8 mouse cellular contexts compared by ENCODE assay signal in genomic region chr7:19269721-19270441, GRCm38 (mm10). TPM values are rescaled to one million over a fixed set of nuclear protein-coding genes. Genes with fewer than 3 reads are reported as not detected.
DNase-seq lines count a peak whose midpoint lies in the region; ATAC-seq and TF ChIP-seq lines count a peak whose summit lies in the region.

No protein-coding gene starts in this region.

- peak; percentile 10 for ATAC-seq in granulocyte monocyte progenitor cell, adult 5-6 weeks (replicated peaks; ENCODE audit: poor library complexity, severe bottlenecking)
- peak; percentile 43 for ATAC-seq in intestine, embryonic 16.5 days
- peak; percentile 20 for ATAC-seq in liver, postnatal 0 days
- no peak for ATAC-seq in neural tube, embryonic 15.5 days (ENCODE audit: low FRiP score)

- no peaks in the 10 kb centered on the region for H3K36me3 ChIP-seq in intestine, embryonic 16.5 days (ENCODE audit: control insufficient read depth, insufficient read depth, low read length)
- H3K36me3 ChIP-seq in liver, postnatal 0 days (replicated peaks; ENCODE audit: insufficient read depth, low read length) = peaks cover 3% of the 10 kb centered on the region
- H3K36me3 ChIP-seq in neural tube, embryonic 15.5 days = peaks cover 7% of the 10 kb centered on the region; the same call in 1 of the 2 replicates

- peaks cover 42% of the 10 kb centered on the region for H3K4me1 ChIP-seq in intestine, embryonic 16.5 days (ENCODE audit: control insufficient read depth, insufficient read depth, low read length)
- peaks cover 45% of the 10 kb centered on the region for H3K4me1 ChIP-seq in liver, postnatal 0 days (ENCODE audit: insufficient read depth)
- peaks cover 51% of the 10 kb centered on the region for H3K4me1 ChIP-seq in neural tube, embryonic 15.5 days

- no peak for TF ChIP-seq CTCF in liver, postnatal 0 days (IDR thresholded peaks at IDR 0.05; ENCODE audit: low read depth)

- no peak for TF ChIP-seq EP300 in liver, postnatal 0 days (IDR thresholded peaks at IDR 0.05; ENCODE audit: low read depth)

- H3K4me2 ChIP-seq in intestine, embryonic 16.5 days (ENCODE audit: low read depth, low read length) = peak overlapping the region; percentile 81
- H3K4me2 ChIP-seq in liver, postnatal 0 days (ENCODE audit: low read depth, low read length) = peak overlapping the region; percentile 99
- H3K4me2 ChIP-seq in neural tube, embryonic 15.5 days = peak overlapping the region; percentile 96

- peak overlapping the region; percentile 98 for H3K27ac ChIP-seq in intestine, embryonic 16.5 days (ENCODE audit: low read length)
- peak overlapping the region; percentile 94 for H3K27ac ChIP-seq in liver, postnatal 0 days (ENCODE audit: low read depth)
- peak overlapping the region; percentile 77 for H3K27ac ChIP-seq in neural tube, embryonic 15.5 days (replicated peaks)

- H3K9me3 ChIP-seq in intestine, embryonic 16.5 days (ENCODE audit: control insufficient read depth, low read length) = no peaks in the 10 kb centered on the region
- H3K9me3 ChIP-seq in liver, postnatal 0 days (ENCODE audit: low read length) = no peaks in the 10 kb centered on the region
- H3K9me3 ChIP-seq in neural tube, embryonic 15.5 days (replicated peaks) = no peaks in the 10 kb centered on the region

- peak overlapping the region; percentile 91 for H3K4me3 ChIP-seq in intestine, embryonic 16.5 days (ENCODE audit: low read length)
- peak overlapping the region; percentile 96 for H3K4me3 ChIP-seq in liver, postnatal 0 days (ENCODE audit: low read depth, low read length)
- peak overlapping the region; percentile 96 for H3K4me3 ChIP-seq in neural tube, embryonic 15.5 days (replicated peaks)

- peak; percentile 54 for DNase-seq in gastrocnemius, adult 18-20 months (ENCODE audit: low spot score)
- DNase-seq in gastrocnemius, adult 8-10 months (ENCODE audit: low spot score in 2 of 2) = no peak
- peak; percentile 72 to 81 for DNase-seq in adrenal gland, postnatal 36 days
- DNase-seq in liver, postnatal 0 days = peak; percentile 77
- DNase-seq in layer of hippocampus, adult 11-12 months (ENCODE audit: low spot score) = no peak

- WGBS in intestine, embryonic 16.5 days = under 1% methylated on average over 16 of the region's 19 CpGs
- 9% methylated on average over 19 of the region's 19 CpGs for WGBS in liver, postnatal 0 days (ENCODE audit: insufficient replicate concordance)
- WGBS in neural tube, embryonic 15.5 days = 2% methylated on average over 18 of the region's 19 CpGs

- no peaks in the 10 kb centered on the region for H3K27me3 ChIP-seq in intestine, embryonic 16.5 days (replicated peaks; ENCODE audit: control insufficient read depth, insufficient read depth, low read length)
- no peaks in the 10 kb centered on the region for H3K27me3 ChIP-seq in liver, postnatal 0 days (ENCODE audit: insufficient read depth, low read length)
- no peaks in the 10 kb centered on the region for H3K27me3 ChIP-seq in neural tube, embryonic 15.5 days (replicated peaks)

- H3K9ac ChIP-seq in intestine, embryonic 16.5 days (ENCODE audit: low read depth, low read length) = peak overlapping the region; percentile 94
- H3K9ac ChIP-seq in liver, postnatal 0 days (replicated peaks) = peak overlapping the region; percentile 90
- peak overlapping the region; percentile 88 for H3K9ac ChIP-seq in neural tube, embryonic 15.5 days (replicated peaks)

RNA-seq across cellular contexts. Expression of gene Vasp, which starts 1.7 kb away (rescaled TPM):
- 10 to 100 TPM; 11.6 to 22.2 TPM for total RNA-seq in gastrocnemius, adult 18-20 months (2021)
- total RNA-seq in gastrocnemius, adult 8-10 months (2022) = 10 to 100 TPM in 3 of 4 experiments, 1 to 10 TPM in 1; 7.1 to 19.7 (median 15.0) TPM
- total RNA-seq in adrenal gland, postnatal 36 days (2021) = 10 to 100 TPM; 45.4 to 55.0 TPM
- 60.7 and 70.5 TPM in 2 replicates for total RNA-seq in granulocyte monocyte progenitor cell, adult 5-6 weeks (2014; fragmentation: Nextera tagmentation)
- total RNA-seq in granulocyte monocyte progenitor cell, adult 5-6 weeks (2017) = 52.8 and 63.3 TPM in 2 replicates
- polyA plus RNA-seq in intestine, embryonic 16.5 days (2015; fragmentation: Nextera tagmentation; extraction: Ambion mirVana) = 106 and 120 TPM in 2 replicates
- 36.2 and 36.4 TPM in 2 replicates for polyA plus RNA-seq in liver, postnatal 0 days (2015; fragmentation: Nextera tagmentation; extraction: Ambion mirVana)
- polyA plus RNA-seq in neural tube, embryonic 15.5 days (2015; fragmentation: Nextera tagmentation; extraction: Ambion mirVana) = 40.9 and 55.5 TPM in 2 replicates

RNA-seq across cellular contexts. Expression of gene Ppm1n, which starts 10.0 kb away (rescaled TPM):
- under 1 TPM; 0.30 to 0.36 TPM for total RNA-seq in gastrocnemius, adult 18-20 months (2021)
- under 1 TPM in 2 of 4 experiments, not detected in 2; 0.40 to 0.80 TPM for total RNA-seq in gastrocnemius, adult 8-10 months (2022)
- not detected for total RNA-seq in adrenal gland, postnatal 36 days (2021)
- not detected in 2 replicates for total RNA-seq in granulocyte monocyte progenitor cell, adult 5-6 weeks (2014; fragmentation: Nextera tagmentation)
- total RNA-seq in granulocyte monocyte progenitor cell, adult 5-6 weeks (2017) = not detected in 2 replicates
- polyA plus RNA-seq in intestine, embryonic 16.5 days (2015; fragmentation: Nextera tagmentation; extraction: Ambion mirVana) = 0.29 and 0.32 TPM in 2 replicates
- polyA plus RNA-seq in liver, postnatal 0 days (2015; fragmentation: Nextera tagmentation; extraction: Ambion mirVana) = 0.15 TPM in 1 of 2 replicates, not detected in the other
- 1.3 TPM in 2 replicates for polyA plus RNA-seq in neural tube, embryonic 15.5 days (2015; fragmentation: Nextera tagmentation; extraction: Ambion mirVana)

RNA-seq across cellular contexts. Expression of gene Rtn2, which starts 12.5 kb away (rescaled TPM):
- total RNA-seq in gastrocnemius, adult 18-20 months (2021) = 1,000 to 10,000 TPM; 1,025 to 1,102 TPM
- 1,000 to 10,000 TPM; 1,093 to 1,223 (median 1,133) TPM for total RNA-seq in gastrocnemius, adult 8-10 months (2022)
- 1 to 10 TPM; 4.6 to 5.1 TPM for total RNA-seq in adrenal gland, postnatal 36 days (2021)
- not detected in 2 replicates for total RNA-seq in granulocyte monocyte progenitor cell, adult 5-6 weeks (2014; fragmentation: Nextera tagmentation)
- total RNA-seq in granulocyte monocyte progenitor cell, adult 5-6 weeks (2017) = not detected in 2 replicates
- polyA plus RNA-seq in intestine, embryonic 16.5 days (2015; fragmentation: Nextera tagmentation; extraction: Ambion mirVana) = 10.3 and 11.8 TPM in 2 replicates
- polyA plus RNA-seq in liver, postnatal 0 days (2015; fragmentation: Nextera tagmentation; extraction: Ambion mirVana) = 1.5 and 4.6 TPM in 2 replicates
- polyA plus RNA-seq in neural tube, embryonic 15.5 days (2015; fragmentation: Nextera tagmentation; extraction: Ambion mirVana) = 105 and 121 TPM in 2 replicates

RNA-seq across cellular contexts. Expression of gene Fosb, which starts 40.0 kb away (rescaled TPM):
- 1 to 10 TPM in 1 of 2 experiments, under 1 TPM in 1; 0.57 to 2.5 TPM for total RNA-seq in gastrocnemius, adult 18-20 months (2021)
- under 1 TPM; 0.16 to 0.86 (median 0.30) TPM for total RNA-seq in gastrocnemius, adult 8-10 months (2022)
- 10 to 100 TPM; 11.2 to 23.6 TPM for total RNA-seq in adrenal gland, postnatal 36 days (2021)
- 8.1 and 13.7 TPM in 2 replicates for total RNA-seq in granulocyte monocyte progenitor cell, adult 5-6 weeks (2014; fragmentation: Nextera tagmentation)
- 19.3 and 24.4 TPM in 2 replicates for total RNA-seq in granulocyte monocyte progenitor cell, adult 5-6 weeks (2017)
- 0.10 and 0.21 TPM in 2 replicates for polyA plus RNA-seq in intestine, embryonic 16.5 days (2015; fragmentation: Nextera tagmentation; extraction: Ambion mirVana)
- 0.06 TPM in 1 of 2 replicates, not detected in the other for polyA plus RNA-seq in liver, postnatal 0 days (2015; fragmentation: Nextera tagmentation; extraction: Ambion mirVana)
- 0.09 and 0.18 TPM in 2 replicates for polyA plus RNA-seq in neural tube, embryonic 15.5 days (2015; fragmentation: Nextera tagmentation; extraction: Ambion mirVana)

RNA-seq across cellular contexts. Expression of gene Opa3, which starts 41.7 kb away (rescaled TPM):
- total RNA-seq in gastrocnemius, adult 18-20 months (2021) = 10 to 100 TPM; 41.3 to 47.1 TPM
- 10 to 100 TPM; 36.1 to 52.8 (median 43.3) TPM for total RNA-seq in gastrocnemius, adult 8-10 months (2022)
- 10 to 100 TPM; 31.7 to 37.4 TPM for total RNA-seq in adrenal gland, postnatal 36 days (2021)
- total RNA-seq in granulocyte monocyte progenitor cell, adult 5-6 weeks (2014; fragmentation: Nextera tagmentation) = 20.7 and 35.1 TPM in 2 replicates
- 14.6 and 18.3 TPM in 2 replicates for total RNA-seq in granulocyte monocyte progenitor cell, adult 5-6 weeks (2017)
- 40.6 and 40.9 TPM in 2 replicates for polyA plus RNA-seq in intestine, embryonic 16.5 days (2015; fragmentation: Nextera tagmentation; extraction: Ambion mirVana)
- 8.7 and 9.7 TPM in 2 replicates for polyA plus RNA-seq in liver, postnatal 0 days (2015; fragmentation: Nextera tagmentation; extraction: Ambion mirVana)
- 37.8 and 37.9 TPM in 2 replicates for polyA plus RNA-seq in neural tube, embryonic 15.5 days (2015; fragmentation: Nextera tagmentation; extraction: Ambion mirVana)

Comparison
In these comparisons a context has a peak if more than half of its experiments do, and no peak if none do; other contexts are left out.
1. DNase-seq: peak in gastrocnemius, adult 18-20 months (single experiment), adrenal gland, postnatal 36 days (2 of 2) and liver, postnatal 0 days (single experiment); none in gastrocnemius, adult 8-10 months (0 of 2) and layer of hippocampus, adult 11-12 months (single experiment).
2. RNA of gene Rtn2, which starts 12.5 kb away (total RNA-seq): 1,093 to 1,223 TPM in gastrocnemius, adult 8-10 months and 1,025 to 1,102 TPM in gastrocnemius, adult 18-20 months; 4.6 to 5.1 TPM in adrenal gland, postnatal 36 days and not detected in granulocyte monocyte progenitor cell, adult 5-6 weeks; every median in the first group is over 100 times any median in the second.
3. Peak in every context shown above with its lines, with median percentiles within 50 percentile points of each other: H3K27ac ChIP-seq, H3K4me2 ChIP-seq, H3K4me3 ChIP-seq and H3K9ac ChIP-seq.